Mouse (Mus musculus) subcutaneous adipose tissue, adult 2 months (tissue): Measurements from ENCODE around the gene Pklr. TPM values are rescaled to one million over a fixed set of nuclear protein-coding genes. Genes with fewer than 3 reads are reported as not detected.

Experiments
- polyA plus RNA-seq: library from polyadenylated mRNA; depleted of rRNA; stranded (reverse); fragments of >200 nt; gene quantifications from 2 replicates; pipeline ENCODE4 v1.2.3, GENCODE M21; 2012; ENCODE audit warnings: low replicate concordance; rRNA removed

Pklr gene
- 1.9 TPM in 1 of 2 replicates, not detected in the other for polyA plus RNA-seq

DNA sequence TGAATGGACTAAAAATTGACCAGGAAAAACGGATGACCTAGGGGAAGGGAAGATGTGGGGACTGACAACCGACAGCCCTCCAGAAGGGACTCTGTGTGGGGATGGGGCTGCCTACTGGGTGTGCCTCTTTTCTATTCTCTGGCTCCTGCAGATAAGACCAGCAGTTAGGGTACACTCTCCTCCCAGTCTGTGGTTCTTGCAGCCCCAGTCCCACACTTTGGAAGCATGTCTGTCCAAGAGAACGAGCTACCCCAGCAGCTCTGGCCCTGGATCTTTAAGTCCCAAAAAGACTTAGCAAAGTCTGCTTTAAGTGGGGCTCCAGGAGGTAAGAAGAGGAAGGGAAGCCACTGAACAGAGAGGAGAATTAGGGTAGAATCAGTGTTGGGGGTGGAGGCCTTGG, at the start of gene Pklr:
Gene Pklr (plus strand): TSS at position 185 of the 400 bp plus-strand sequence.

DNA sequence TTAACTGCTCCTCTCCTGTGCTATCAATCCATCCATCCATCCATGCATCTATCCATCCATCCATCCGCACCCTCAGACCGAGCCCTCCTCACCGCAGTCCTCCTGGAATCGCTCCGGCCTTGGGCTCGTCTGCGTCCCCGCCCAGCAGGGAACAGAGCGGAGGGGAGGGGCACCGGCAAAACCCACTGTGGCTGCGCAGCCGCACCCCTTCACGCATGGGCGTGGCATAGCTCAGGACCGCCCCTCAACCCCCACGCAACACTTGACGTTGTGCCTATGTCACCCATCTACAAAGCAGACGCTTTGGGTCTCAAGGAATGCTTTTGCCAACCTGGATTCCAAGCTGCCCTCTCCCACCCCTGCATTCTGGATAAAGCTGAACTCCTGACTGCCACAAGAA, 42.8 kb upstream of the Pklr start, which contains the start of gene Rusc1:
Gene Rusc1 (minus strand): TSS at position 137 of the 400 bp plus-strand sequence.

DNA sequence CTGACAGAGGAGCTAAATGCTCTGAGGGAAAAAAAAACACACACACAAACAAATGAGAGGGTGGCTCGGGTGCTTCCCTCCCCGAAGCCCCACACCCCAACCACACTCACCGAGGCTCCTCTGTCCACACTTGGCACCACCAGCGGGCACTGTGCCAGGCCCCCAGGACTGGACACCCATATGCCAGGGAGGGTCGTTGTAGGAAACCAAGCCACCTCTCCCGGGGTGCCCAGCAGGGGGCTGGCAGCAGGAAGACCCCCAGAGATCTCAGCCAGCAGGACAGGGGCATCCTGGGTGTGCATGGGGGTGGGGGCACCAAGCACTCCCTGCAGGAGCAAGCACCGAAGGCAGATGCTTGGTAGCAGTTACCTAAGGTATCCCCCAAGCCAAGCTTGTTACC, 35.1 kb upstream of the Pklr start, which contains the start of gene Gm43738:
Gene Gm43738 (minus strand): TSS at position 289 of the 400 bp plus-strand sequence.

DNA sequence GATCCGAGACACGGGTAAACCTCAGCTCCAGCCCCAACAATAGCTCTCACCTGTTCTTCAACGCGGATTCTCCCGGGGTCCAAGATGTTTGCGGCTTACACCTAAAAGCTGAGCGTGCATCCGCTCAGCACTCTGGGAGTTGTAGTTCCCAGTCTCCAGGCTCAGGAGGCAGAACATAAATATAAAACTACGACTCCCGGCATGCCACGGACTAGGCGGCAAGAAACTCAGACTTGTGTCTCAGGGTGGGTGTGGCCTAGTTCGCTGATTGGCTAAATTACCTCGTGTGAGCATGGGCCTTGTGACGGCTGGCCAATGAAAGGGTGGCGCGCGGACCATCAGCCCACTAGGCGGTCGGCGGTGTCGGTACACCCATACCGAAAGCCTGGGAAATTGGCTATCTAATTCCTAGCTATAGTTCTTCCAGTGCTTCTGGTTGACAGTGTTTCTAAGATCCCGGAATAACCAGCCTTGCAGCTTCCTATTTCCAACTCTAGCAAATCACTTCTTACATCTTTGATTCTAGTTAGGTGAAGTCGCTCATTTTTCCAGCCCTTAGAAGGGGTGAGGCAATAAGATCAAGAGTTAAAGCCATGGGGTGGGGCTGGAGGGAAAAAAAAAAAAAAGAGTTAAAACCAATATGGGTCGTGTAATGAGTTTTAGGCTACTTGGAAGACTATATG, 34.0 kb upstream of the Pklr start, which contains the start of gene Fdps:
Gene Fdps (minus strand): TSS at position 148 of the 683 bp plus-strand sequence.

DNA sequence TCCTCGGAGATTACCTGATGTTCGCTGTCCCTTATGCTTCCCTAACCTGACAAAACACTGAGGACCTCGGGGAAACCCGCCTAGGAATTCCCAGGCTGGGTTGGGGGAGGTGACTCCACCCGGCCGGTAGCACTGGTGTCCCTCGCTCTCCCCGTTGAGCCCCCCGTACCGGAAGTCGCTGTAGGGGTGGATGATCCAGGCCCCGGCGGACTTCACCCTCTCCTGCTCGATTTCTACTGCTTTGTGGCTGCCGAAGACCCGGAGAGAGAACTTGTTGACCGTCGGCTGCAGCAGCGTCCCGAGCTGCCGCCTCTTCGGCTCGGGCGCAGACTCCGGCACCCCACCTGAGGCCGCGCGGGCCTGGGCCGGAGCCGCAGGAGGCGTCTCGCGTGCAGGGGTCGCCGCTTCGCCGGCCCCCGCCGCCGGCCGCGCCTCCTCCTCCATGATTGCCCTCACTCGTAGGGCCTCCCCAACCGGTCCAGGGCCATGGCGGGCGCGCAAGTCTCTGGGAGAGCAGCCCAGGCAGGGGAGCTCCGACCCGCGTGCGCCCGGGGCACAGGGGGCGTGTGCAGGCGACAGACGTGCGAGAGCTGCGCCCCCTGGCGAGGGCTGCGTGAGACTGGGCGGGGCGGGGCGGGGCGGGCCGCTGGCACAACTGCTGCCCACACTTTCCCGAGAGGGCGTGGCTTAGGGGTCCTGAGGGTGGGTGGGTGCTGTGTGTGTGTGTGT, 23.8 kb downstream of the Pklr start, which contains the start of gene Hcn3:
Gene Hcn3 (minus strand): TSS at position 581 of the 729 bp plus-strand sequence.

DNA sequence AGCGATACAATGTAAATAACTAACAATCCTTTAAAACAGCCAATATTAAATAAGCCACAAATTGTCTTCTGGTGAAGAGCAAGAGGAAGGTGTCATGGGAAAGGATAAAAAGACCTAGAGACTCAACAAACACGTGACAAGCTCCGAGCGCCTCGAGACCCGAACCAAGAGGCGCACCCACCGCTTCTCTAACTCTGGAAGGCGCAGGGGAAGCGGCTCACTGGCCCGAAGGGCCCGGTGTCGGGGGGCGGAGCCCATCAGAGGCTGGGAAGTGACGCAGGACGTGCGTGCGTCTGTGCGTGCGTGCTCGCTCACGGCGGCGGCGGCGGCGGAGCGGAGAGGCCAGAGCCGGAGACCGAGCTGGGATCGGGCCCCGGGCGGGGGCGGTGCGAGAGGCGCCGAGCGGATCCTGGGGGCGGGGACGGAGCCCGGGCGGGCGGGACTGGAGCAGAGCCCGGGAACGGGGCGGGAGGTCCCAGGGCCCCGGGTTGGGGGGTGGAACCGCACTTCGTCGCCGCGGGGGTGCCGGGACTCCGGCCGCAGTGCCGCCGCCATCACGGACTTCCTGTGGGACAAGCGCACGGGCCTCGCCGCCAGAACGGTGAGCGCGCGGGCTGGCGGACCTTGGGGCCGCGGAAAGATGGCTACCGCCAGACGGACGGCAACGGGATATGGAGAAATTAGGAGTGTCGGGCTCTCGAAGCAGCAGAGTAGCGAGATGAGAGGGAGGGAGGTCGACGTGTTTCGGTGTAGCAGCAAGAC, 28.7 kb downstream of the Pklr start, which contains the start of gene Clk2:
Gene Clk2 (plus strand): TSS at position 290 of the 762 bp plus-strand sequence.

DNA sequence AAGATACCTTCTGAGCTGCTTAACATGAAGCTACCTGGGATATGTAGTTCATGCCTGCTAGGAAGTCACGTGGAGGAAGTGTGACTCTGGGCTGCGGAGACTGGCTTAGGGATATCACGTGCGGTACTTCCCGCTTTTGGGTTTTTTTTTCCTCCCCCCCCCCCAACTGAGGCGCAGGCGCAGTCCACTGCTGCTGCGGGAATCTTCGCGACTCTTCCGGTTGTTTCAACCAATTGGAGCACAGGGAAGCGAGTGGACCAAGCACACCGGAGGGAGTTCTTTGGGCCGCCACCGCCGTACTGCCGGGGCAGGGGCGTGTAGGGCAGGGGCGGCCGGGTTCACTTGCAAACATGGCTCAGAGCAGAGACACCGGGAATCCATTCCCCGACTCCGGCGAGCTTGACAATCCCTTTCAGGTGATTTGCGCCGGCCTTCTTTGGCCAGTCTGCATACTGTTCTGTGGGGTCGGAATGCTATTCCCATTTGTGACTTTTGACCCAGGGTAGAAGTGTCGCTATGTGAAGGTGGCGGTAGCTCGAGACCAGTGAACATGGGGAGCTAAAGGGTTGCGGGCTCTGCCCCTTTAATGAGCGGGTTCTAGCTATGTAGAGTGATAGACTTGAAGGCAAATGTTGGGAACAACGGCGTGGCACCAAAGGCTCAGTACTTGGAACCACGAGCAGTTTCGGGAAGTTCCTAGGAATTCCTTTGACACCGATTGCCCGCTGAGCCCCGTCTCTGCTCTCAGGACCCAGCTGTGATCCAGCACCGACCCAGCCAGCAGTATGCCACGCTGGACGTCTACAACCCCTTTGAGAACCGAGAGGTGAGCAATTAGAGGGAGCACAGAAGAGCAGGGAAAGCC, 41.5 kb downstream of the Pklr start, which contains the start of gene Scamp3:
Gene Scamp3 (plus strand): TSS at position 232 of the 865 bp plus-strand sequence.

DNA sequence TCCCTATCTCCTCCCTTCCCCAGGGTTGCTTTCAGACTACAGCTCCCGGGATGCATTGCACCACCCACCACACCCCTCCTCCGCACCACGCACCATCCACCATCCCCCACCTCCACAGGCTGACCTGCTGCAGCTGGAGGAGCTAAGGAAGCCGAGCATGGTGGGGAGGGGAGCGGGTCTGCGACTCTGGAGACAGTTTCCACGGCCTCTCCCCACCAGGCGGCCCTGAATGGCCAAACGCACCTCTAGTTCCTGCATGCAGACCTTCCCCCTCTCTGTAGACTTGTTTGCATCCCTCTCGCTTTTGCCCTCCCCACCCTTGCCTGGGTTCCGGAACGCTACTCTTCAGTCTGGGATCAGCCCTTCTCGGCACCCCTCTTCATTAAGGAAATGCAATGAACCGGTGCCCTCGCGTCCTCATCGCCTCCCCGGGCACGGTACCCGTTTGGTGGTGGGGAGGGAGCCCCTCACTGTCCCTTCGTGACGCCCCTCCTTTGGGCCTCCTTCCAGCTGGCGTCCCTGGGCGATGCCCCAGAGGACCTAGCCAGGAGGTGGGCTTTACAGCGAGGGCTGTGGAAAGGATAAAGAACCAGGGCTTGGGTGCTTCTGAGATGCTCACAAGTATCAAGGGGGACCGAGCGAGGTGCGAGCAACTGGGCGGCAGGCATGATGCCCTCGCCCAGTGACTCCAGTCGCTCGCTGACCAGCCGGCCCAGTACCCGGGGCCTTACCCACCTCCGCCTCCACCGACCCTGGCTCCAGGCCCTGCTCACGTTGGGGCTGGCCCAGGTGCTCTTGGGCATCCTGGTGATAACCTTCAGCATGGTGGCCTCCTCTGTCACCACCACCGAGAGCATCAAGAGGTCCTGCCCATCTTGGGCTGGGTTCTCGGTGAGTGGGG, 47.4 kb downstream of the Pklr start, which contains the start of gene Fam189b:
Gene Fam189b (plus strand): TSS at position 86 of the 901 bp plus-strand sequence.

Other genes with a start within 250 kb of the Pklr start
- 38.9 and 47.2 TPM in 2 replicates for gene Msto1, start 222.1 kb upstream of the Pklr start, polyA plus RNA-seq
- 9.7 and 15.2 TPM in 2 replicates for gene Ash1l, start 185.5 kb upstream of the Pklr start, polyA plus RNA-seq
- gene Dap3, start 185.0 kb upstream of the Pklr start, polyA plus RNA-seq, result 57.8 and 63.5 TPM in 2 replicates
- gene Rusc1, start 42.8 kb upstream of the Pklr start, polyA plus RNA-seq, result 34.6 and 53.0 TPM in 2 replicates
- gene Gm43738, start 35.0 kb upstream of the Pklr start, polyA plus RNA-seq, result not detected in 2 replicates
- 79.2 and 117 TPM in 2 replicates for gene Fdps, start 34.2 kb upstream of the Pklr start, polyA plus RNA-seq
- 0.11 and 1.8 TPM in 2 replicates for gene Hcn3, start 24.1 kb downstream of the Pklr start, polyA plus RNA-seq
- 52.1 and 101 TPM in 2 replicates for gene Clk2, start 28.7 kb downstream of the Pklr start, polyA plus RNA-seq
- gene Scamp3, start 41.3 kb downstream of the Pklr start, polyA plus RNA-seq, result 176 and 177 TPM in 2 replicates
- 30.0 and 81.4 TPM in 2 replicates for gene Fam189b, start 47.0 kb downstream of the Pklr start, polyA plus RNA-seq
- gene Gba, start 66.8 kb downstream of the Pklr start, polyA plus RNA-seq, result 119 and 134 TPM in 2 replicates
- 55.5 and 268 TPM in 2 replicates for gene Thbs3, start 79.0 kb downstream of the Pklr start, polyA plus RNA-seq
- 170 and 192 TPM in 2 replicates for gene Mtx1, start 90.9 kb downstream of the Pklr start, polyA plus RNA-seq
- gene Muc1, start 92.9 kb downstream of the Pklr start, polyA plus RNA-seq, result 2.8 and 52.8 TPM in 2 replicates
- gene Krtcap2, start 109.8 kb downstream of the Pklr start, polyA plus RNA-seq, result 112 and 194 TPM in 2 replicates
- gene Trim46, start 110.2 kb downstream of the Pklr start, polyA plus RNA-seq, result 5.0 and 16.6 TPM in 2 replicates
- 369 and 505 TPM in 2 replicates for gene Dpm3, start 123.2 kb downstream of the Pklr start, polyA plus RNA-seq
- gene Slc50a1, start 134.4 kb downstream of the Pklr start, polyA plus RNA-seq, result 187 and 197 TPM in 2 replicates
- 42.8 and 59.6 TPM in 2 replicates for gene Efna1, start 145.0 kb downstream of the Pklr start, polyA plus RNA-seq
- gene Efna3, start 186.8 kb downstream of the Pklr start, polyA plus RNA-seq, result 0.56 and 5.8 TPM in 2 replicates
- 3.7 and 48.7 TPM in 2 replicates for gene Efna4, start 201.9 kb downstream of the Pklr start, polyA plus RNA-seq
- 211 and 374 TPM in 2 replicates for gene Adam15, start 213.9 kb downstream of the Pklr start, polyA plus RNA-seq
- gene Dcst2, start 225.8 kb downstream of the Pklr start, polyA plus RNA-seq, result 2.2 and 6.3 TPM in 2 replicates
- gene Dcst1, start 229.1 kb downstream of the Pklr start, polyA plus RNA-seq, result 1.1 and 4.6 TPM in 2 replicates